Mouse (Mus musculus) midbrain, postnatal 0 days (tissue): ENCODE results near the gene Srp54c. TPM values are rescaled to one million over a fixed set of nuclear protein-coding genes. Genes with fewer than 3 reads are reported as not detected.
"Not testable (repeated sequence)": the region's sequence is repeated elsewhere in the genome, so short reads cannot be mapped to it uniquely, and the experiment has no call there.

Source experiments
- ATAC-seq: fragments of 200-750 bp; cut with Nextera tagmentation; 2 replicates; pipeline ENCODE4 v1.8.0; 2017; ENCODE audit warnings: moderate number of reproducible peaks, mild to moderate bottlenecking, moderate TSS enrichment, moderate library complexity; ENCODE audit not compliant: low FRiP score
- DNase-seq: peaks from one replicate; pipeline ENCODE4 v3.0.0-alpha.2; 2015; ENCODE audit warnings: low spot score
- H3K27ac ChIP-seq: fragments of 300-500 bp; sonication (generic); 2 replicates; pipeline ENCODE4 v1.5.1; 2014; ENCODE audit warnings: low read depth, mild to moderate bottlenecking, low read length, mixed read lengths
- H3K27me3 ChIP-seq: fragments of 300-500 bp; sonication (generic); 2 replicates; pipeline ENCODE4 v1.6.1; 2014; ENCODE audit warnings: low read length, control low read depth, mixed read lengths; ENCODE audit not compliant: insufficient read depth
- H3K36me3 ChIP-seq: fragments of 300-500 bp; sonication (generic); 2 replicates; pipeline ENCODE4 v1.6.1; 2014; ENCODE audit warnings: low read length, control low read depth, mixed read lengths; ENCODE audit not compliant: insufficient read depth
- H3K4me1 ChIP-seq: fragments of 300-500 bp; sonication (generic); 2 replicates; pipeline ENCODE4 v1.6.1; 2014; ENCODE audit warnings: mild to moderate bottlenecking, control low read depth, antibody characterized with exemption, low read length, mixed read lengths; ENCODE audit not compliant: insufficient read depth
- H3K4me2 ChIP-seq: fragments of 300-500 bp; sonication (generic); 2 replicates; pipeline ENCODE4 v1.6.1; 2014; ENCODE audit warnings: low read depth, mild to moderate bottlenecking, low read length, mixed read lengths; ENCODE audit not compliant: poor library complexity, severe bottlenecking
- H3K4me3 ChIP-seq: fragments of 300-500 bp; sonication (generic); 2 replicates; pipeline ENCODE4 v1.5.1; 2014; ENCODE audit warnings: low read depth, mild to moderate bottlenecking, low read length, moderate library complexity
- H3K9ac ChIP-seq: fragments of 300-500 bp; sonication (generic); replicated peaks from 2 replicates; pipeline ENCODE4 v1.6.1; 2014; ENCODE audit warnings: mild to moderate bottlenecking, low read length, moderate library complexity, mixed read lengths; ENCODE audit not compliant: poor library complexity, severe bottlenecking
- H3K9me3 ChIP-seq: fragments of 300-500 bp; sonication (generic); 2 replicates; pipeline ENCODE4 v1.6.1; 2016; ENCODE audit warnings: low read length, control low read depth
- WGBS: fragments of 180-500 bp; shearing (Covaris S2); extraction: QIAGEN DNeasy Blood & Tissue Kit; methylation state at CpG from one replicate; pipeline ENCODE4 v1.1.7; 2014; 5-methylcytosine and 5-hydroxymethylcytosine counted together
- polyA plus RNA-seq: library from polyadenylated mRNA; unstranded; fragments of >200 nt; fragmentation: Nextera tagmentation; extraction: Ambion mirVana; gene quantifications from 2 replicates; pipeline ENCODE4 v1.2.1, GENCODE M21; 2015
- total RNA-seq: library from RNA; depleted of rRNA; stranded (reverse); fragments of >200 nt; gene quantifications from 2 replicates; pipeline ENCODE4 v1.2.3, GENCODE M21; 2014; rRNA removed

The Srp54c gene
- 44.4 and 55.6 TPM in 2 replicates for total RNA-seq
- 78.7 and 86.5 TPM in 2 replicates for polyA plus RNA-seq

DNA sequence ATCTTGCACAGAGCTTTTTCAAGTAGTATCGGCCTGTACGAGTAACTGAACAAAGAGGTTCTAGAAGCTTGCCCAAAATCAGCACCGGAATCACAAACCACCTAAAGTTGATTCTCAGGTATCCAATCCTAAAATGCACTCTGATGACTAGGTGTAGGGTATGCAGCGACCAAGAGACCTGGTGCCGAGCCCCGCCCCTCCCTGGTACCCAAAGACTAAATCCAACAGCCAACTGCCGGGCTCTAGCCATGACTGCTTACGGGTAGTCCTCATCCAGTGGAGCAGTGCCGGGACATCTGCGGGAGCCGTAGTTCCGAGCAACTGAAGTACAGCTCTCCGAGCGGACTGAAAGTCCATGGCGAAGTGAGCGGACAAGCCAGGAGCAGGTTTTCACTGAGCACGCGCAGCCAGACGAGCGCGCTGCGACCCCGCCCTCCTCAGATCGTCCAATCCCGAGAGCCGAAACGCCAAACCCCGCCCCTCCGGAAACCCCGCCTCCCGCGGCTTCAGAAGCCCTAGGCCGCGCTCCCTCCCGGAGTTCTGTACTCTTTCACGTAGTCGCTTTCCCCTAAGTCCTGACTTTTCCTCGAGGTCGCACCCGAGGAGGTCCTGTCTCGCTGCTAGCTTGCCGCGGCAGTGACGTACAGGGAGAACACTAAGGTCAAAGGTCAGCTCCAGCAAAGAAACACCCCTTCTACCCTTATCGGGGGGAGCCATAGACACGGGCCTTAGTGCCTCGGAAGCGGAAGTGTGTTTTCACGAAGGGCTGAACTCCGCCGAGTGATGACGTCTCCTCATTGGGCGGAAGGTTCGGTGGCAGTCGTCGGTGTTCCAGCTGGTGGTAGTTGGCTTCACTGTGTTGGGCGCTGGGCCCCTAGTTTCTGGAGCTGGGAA is at the start of gene Srp54c:
Gene Srp54c (plus strand): TSS at position 543 of the 894 bp plus-strand sequence.
- H3K4me2 ChIP-seq, DNase-seq, H3K4me1 ChIP-seq, H3K27ac ChIP-seq, H3K36me3 ChIP-seq, H3K9ac ChIP-seq, H3K27me3 ChIP-seq, H3K9me3 ChIP-seq: not testable (repeated sequence)
- no CpG with 5 or more reads among the region's 57 CpGs for WGBS
- peak; percentile 99 for ATAC-seq
- peak within 1 kb of the TSS; percentile 28 for H3K4me3 ChIP-seq

GRCm38 (mm10) chr12:55187686-55188085 is 42.3 kb upstream of the Srp54c start:
- ATAC-seq, H3K9me3 ChIP-seq, H3K4me3 ChIP-seq, H3K27ac ChIP-seq, H3K36me3 ChIP-seq, H3K4me1 ChIP-seq, DNase-seq, H3K4me2 ChIP-seq, H3K9ac ChIP-seq, H3K27me3 ChIP-seq: not testable (repeated sequence)
- no CpG with 5 or more reads among the region's 8 CpGs for WGBS

GRCm38 (mm10) chr12:55189127-55189526 is 40.8 kb upstream of the Srp54c start:
- H3K4me3 ChIP-seq, H3K4me2 ChIP-seq, H3K27ac ChIP-seq, H3K9ac ChIP-seq, H3K36me3 ChIP-seq, DNase-seq, H3K27me3 ChIP-seq, H3K4me1 ChIP-seq, ATAC-seq, H3K9me3 ChIP-seq: not testable (repeated sequence)
- WGBS, result no CpG with 5 or more reads among the region's 5 CpGs

GRCm38 (mm10) chr12:55199306-55199705 is 30.7 kb upstream of the Srp54c start, which contains the start of gene 1700047I17Rik2:
Gene 1700047I17Rik2, plus strand, starts transcription at chr12:55199592.
- H3K9ac ChIP-seq, H3K4me2 ChIP-seq, H3K4me1 ChIP-seq, DNase-seq, H3K27ac ChIP-seq, H3K36me3 ChIP-seq, H3K27me3 ChIP-seq, H3K9me3 ChIP-seq, H3K4me3 ChIP-seq: not testable (repeated sequence)
- peak; percentile 98 for ATAC-seq
- no CpG with 5 or more reads among the region's 40 CpGs for WGBS

DNA sequence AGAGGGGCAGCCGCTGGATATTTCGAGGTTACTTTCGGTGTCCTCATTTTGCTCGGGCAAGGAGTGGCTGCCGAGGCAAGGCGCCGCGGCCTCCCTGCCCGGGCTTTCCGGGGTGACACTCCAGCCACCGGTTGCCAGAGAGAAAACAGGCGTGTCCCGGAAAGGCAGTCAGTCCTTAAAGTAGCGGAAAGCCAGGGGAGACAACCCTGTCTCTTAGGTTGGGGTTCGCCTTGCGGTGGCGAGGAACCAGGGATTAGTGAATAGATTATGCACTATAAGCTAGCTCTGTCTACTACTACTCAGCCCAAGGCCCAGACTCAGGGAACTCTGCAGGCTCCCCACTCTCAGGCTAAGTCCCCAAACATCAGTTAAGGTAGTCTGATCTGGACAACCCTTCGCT is 30.2 kb upstream of the Srp54c start:
- H3K4me3 ChIP-seq, H3K36me3 ChIP-seq, H3K9ac ChIP-seq, H3K4me1 ChIP-seq, H3K27me3 ChIP-seq, DNase-seq, H3K4me2 ChIP-seq, H3K9me3 ChIP-seq, H3K27ac ChIP-seq: not testable (repeated sequence)
- WGBS, result no CpG with 5 or more reads among the region's 18 CpGs
- ATAC-seq, result peak; percentile 53

- not testable (repeated sequence) for H3K4me3 ChIP-seq, H3K27ac ChIP-seq, H3K4me2 ChIP-seq, H3K36me3 ChIP-seq, H3K27me3 ChIP-seq, H3K4me1 ChIP-seq, H3K9ac ChIP-seq, DNase-seq, ATAC-seq, H3K9me3 ChIP-seq
- no CpG with 5 or more reads among the region's 6 CpGs for WGBS
Observed at GRCm38 (mm10) chr12:55212944-55213343, 17.0 kb upstream of the Srp54c start.

DNA sequence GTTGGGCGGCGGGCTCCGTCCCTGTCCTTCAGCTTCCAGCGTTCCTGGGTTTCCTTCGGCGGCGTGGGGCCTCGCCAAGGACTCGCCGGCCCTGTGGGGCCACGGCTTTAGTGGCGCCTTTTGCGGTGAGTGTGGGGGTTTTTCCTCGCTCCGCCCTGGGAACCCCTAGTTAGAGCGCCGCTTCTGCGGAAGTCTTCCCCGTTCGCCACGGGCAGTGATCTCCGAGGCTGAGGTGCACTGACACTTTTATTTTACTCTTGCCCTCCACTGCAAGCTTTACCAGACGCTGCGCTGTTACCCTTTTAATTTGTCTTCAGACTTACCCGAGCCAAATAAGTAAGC is 523 bp downstream of the Srp54c start:
- not testable (repeated sequence) for H3K4me1 ChIP-seq, H3K9me3 ChIP-seq, DNase-seq, H3K27ac ChIP-seq, H3K27me3 ChIP-seq, H3K36me3 ChIP-seq, H3K4me2 ChIP-seq, H3K9ac ChIP-seq
- H3K4me3 ChIP-seq, result peak overlapping the region; percentile 28
- 0% methylated on average over 11 of the region's 25 CpGs for WGBS
- ATAC-seq, result peak; percentile 62

DNA sequence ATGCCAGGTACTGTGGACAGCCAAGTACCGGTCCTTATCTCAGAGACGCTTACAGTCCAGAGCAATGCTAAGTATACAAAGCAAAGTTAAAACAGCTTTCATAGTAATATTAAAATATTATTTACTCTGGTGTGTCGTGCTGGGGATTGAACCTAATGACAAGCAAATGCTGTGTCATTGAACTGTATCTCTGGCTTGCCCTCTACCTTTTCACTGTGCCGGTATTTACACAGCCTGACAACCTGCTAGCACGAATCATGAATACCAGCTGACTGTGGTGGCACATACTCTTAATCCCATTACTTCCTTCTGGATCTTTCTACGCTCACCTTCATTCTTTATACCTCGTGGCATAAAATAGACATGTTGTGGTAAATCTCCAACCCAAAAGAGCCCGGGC is 12.3 kb downstream of the Srp54c start:
- no CpG with 5 or more reads among the region's 8 CpGs for WGBS
- H3K4me3 ChIP-seq, H3K9ac ChIP-seq, DNase-seq, ATAC-seq, H3K36me3 ChIP-seq, H3K4me1 ChIP-seq, H3K27me3 ChIP-seq, H3K4me2 ChIP-seq, H3K27ac ChIP-seq, H3K9me3 ChIP-seq: not testable (repeated sequence)

DNA sequence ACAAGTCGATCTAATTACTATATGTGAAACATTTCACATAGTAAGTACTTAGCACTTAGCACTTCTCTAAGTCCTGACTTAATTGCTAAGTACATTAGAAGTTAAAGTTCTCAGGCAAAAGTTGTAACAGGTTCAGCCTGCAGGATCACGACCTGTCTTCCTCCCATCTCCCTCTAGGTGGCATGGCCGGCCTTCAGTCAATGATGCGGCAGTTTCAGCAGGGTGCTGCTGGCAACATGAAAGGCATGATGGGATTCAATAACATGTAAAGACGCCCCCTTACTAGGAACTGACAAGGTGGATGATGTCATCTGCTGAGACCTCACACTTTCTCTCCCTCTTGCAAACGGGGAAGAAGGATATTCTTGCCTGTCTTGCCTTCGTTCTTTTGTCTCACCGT is 32.0 kb downstream of the Srp54c start:
- WGBS, result no CpG with 5 or more reads among the region's 8 CpGs

More for the DNA sequence above, 32.0 kb downstream of the Srp54c start:
- not testable (repeated sequence) for H3K4me3 ChIP-seq, H3K9ac ChIP-seq, H3K27me3 ChIP-seq, H3K4me1 ChIP-seq, H3K9me3 ChIP-seq, H3K27ac ChIP-seq, H3K4me2 ChIP-seq, DNase-seq, H3K36me3 ChIP-seq, ATAC-seq
